Mouse (Mus musculus) kidney, postnatal 0 days (tissue): ENCODE results near the gene Tmem170b. TPM values are rescaled to one million over a fixed set of nuclear protein-coding genes. Genes with fewer than 3 reads are reported as not detected.
A peak's percentile ranks its signal among the peaks of the same experiment; 100 is the strongest.

ENCODE experiments used
- ATAC-seq: fragments of 200-750 bp; cut with Nextera tagmentation; replicated peaks from 2 replicates; pipeline ENCODE4 v1.8.0; 2017; ENCODE audit warnings: low read depth, moderate number of reproducible peaks, moderate TSS enrichment, moderate library complexity; ENCODE audit not compliant: low FRiP score
- DNase-seq: peaks from one replicate; pipeline ENCODE4 v3.0.0-alpha.2; 2016; ENCODE audit warnings: low spot score
- H3K27ac ChIP-seq: fragments of 300-500 bp; sonication (generic); 2 replicates; pipeline ENCODE4 v1.5.1; 2014; ENCODE audit warnings: mild to moderate bottlenecking
- H3K27me3 ChIP-seq: fragments of 300-500 bp; sonication (generic); 2 replicates; pipeline ENCODE4 v1.6.1; 2014; ENCODE audit warnings: low read length, mixed read lengths; ENCODE audit not compliant: insufficient read depth
- H3K36me3 ChIP-seq: fragments of 300-500 bp; sonication (generic); 2 replicates; pipeline ENCODE4 v1.6.1; 2014; ENCODE audit warnings: low read length, mixed read lengths; ENCODE audit not compliant: insufficient read depth
- H3K4me1 ChIP-seq: fragments of 300-500 bp; sonication (generic); replicated peaks from 2 replicates; pipeline ENCODE4 v1.6.1; 2014; ENCODE audit warnings: antibody characterized with exemption, low read length, mixed read lengths; ENCODE audit not compliant: insufficient read depth
- H3K4me2 ChIP-seq: fragments of 300-500 bp; sonication (generic); 2 replicates; pipeline ENCODE4 v1.6.1; 2014; ENCODE audit warnings: mild to moderate bottlenecking, low read length, moderate library complexity, mixed read lengths
- H3K4me3 ChIP-seq: fragments of 300-500 bp; sonication (generic); replicated peaks from 2 replicates; pipeline ENCODE4 v1.5.1; 2014; ENCODE audit warnings: low read depth, low read length
- H3K9ac ChIP-seq: fragments of 300-500 bp; sonication (generic); 2 replicates; pipeline ENCODE4 v1.6.1; 2014; ENCODE audit warnings: low read depth, low read length
- H3K9me3 ChIP-seq: fragments of 300-500 bp; sonication (generic); replicated peaks from 2 replicates; pipeline ENCODE4 v1.6.1; 2016; ENCODE audit warnings: low read length, inconsistent platforms, mixed read lengths
- CTCF ChIP-seq: IDR thresholded peaks from 2 replicates; pipeline ENCODE4 v1.5.1; 2016; ENCODE audit warnings: antibody characterized with exemption, low read depth, mild to moderate bottlenecking, moderate library complexity
- WGBS: fragments of 180-500 bp; shearing (Covaris S2); extraction: QIAGEN DNeasy Blood & Tissue Kit; methylation state at CpG from one replicate; pipeline ENCODE4 v1.1.7; 2014; 5-methylcytosine and 5-hydroxymethylcytosine counted together
- polyA plus RNA-seq: library from polyadenylated mRNA; unstranded; fragments of >200 nt; fragmentation: Nextera tagmentation; extraction: Ambion mirVana; gene quantifications from 2 replicates; pipeline ENCODE4 v1.2.1, GENCODE M21; 2015

The Tmem170b gene
- polyA plus RNA-seq, 1 experiment from 2014 or later = 7.0 TPM

GRCm38 (mm10) chr13:41625248-41625647 is 19.5 kb downstream of the Tmem170b start:
- no peaks in the 10 kb centered on the region for H3K36me3 ChIP-seq
- H3K9me3 ChIP-seq = no peaks in the 10 kb centered on the region
- 80% methylated on average over 3 of the region's 3 CpGs for WGBS
- no peak overlapping the region for H3K4me3 ChIP-seq
- ATAC-seq (no peak), DNase-seq (no peak)
- no peak overlapping the region for H3K9ac ChIP-seq
- H3K4me2 ChIP-seq = no peak overlapping the region
- peaks cover 4% of the 10 kb centered on the region; the same call in 1 of the 2 replicates for H3K4me1 ChIP-seq
- H3K27me3 ChIP-seq = no peaks in the 10 kb centered on the region
- TF ChIP-seq CTCF = no peak
- no peak overlapping the region for H3K27ac ChIP-seq

GRCm38 (mm10) chr13:41627277-41627916 is 21.7 kb downstream of the Tmem170b start:
- H3K4me3 ChIP-seq = no peak overlapping the region
- no peak; the same call in 1 of the 2 replicates for ATAC-seq
- DNase-seq = peak; percentile 56
- no peak overlapping the region for H3K27ac ChIP-seq
- H3K9me3 ChIP-seq = no peaks in the 10 kb centered on the region
- peaks cover 4% of the 10 kb centered on the region; the same call in 1 of the 2 replicates for H3K4me1 ChIP-seq
- 25% methylated on average over 3 of the region's 3 CpGs for WGBS
- H3K27me3 ChIP-seq = no peaks in the 10 kb centered on the region
- H3K36me3 ChIP-seq = no peaks in the 10 kb centered on the region
- no peak for TF ChIP-seq CTCF
- no peak overlapping the region for H3K4me2 ChIP-seq
- H3K9ac ChIP-seq = no peak overlapping the region

- TF ChIP-seq CTCF = peak; percentile 96
- Histone ChIP-seq H3K4me2 (no peak overlapping the region), H3K27ac (no peak overlapping the region), H3K9me3 (no peaks in the 10 kb centered on the region), H3K36me3 (no peaks in the 10 kb centered on the region), H3K27me3 (no peaks in the 10 kb centered on the region), H3K4me3 (no peak overlapping the region), H3K9ac (no peak overlapping the region), H3K4me1 (no peaks in the 10 kb centered on the region)
- WGBS = 22% methylated on average over 13 of the region's 13 CpGs
- peak; percentile 78 for DNase-seq
- peak; percentile 65; the same call in 1 of the 2 replicates for ATAC-seq
Observed at GRCm38 (mm10) chr13:41634401-41634818, 28.7 kb downstream of the Tmem170b start.

GRCm38 (mm10) chr13:41638083-41638482 is 32.4 kb downstream of the Tmem170b start:
- Histone ChIP-seq H3K27ac (no peak overlapping the region), H3K9ac (no peak overlapping the region), H3K27me3 (no peaks in the 10 kb centered on the region), H3K4me2 (no peak overlapping the region), H3K4me3 (no peak overlapping the region), H3K4me1 (no peaks in the 10 kb centered on the region), H3K36me3 (no peaks in the 10 kb centered on the region), H3K9me3 (no peaks in the 10 kb centered on the region)
- WGBS = 85% methylated on average over 4 of the region's 4 CpGs
- DNase-seq (no peak), ATAC-seq (no peak)
- TF ChIP-seq CTCF = no peak

- H3K27ac ChIP-seq = no peak overlapping the region
- TF ChIP-seq CTCF = peak; percentile 87
Observed at GRCm38 (mm10) chr13:41642851-41643250, 37.1 kb downstream of the Tmem170b start.

GRCm38 (mm10) chr13:41643798-41644197 is 38.1 kb downstream of the Tmem170b start:
- H3K27ac ChIP-seq = peak overlapping the region; percentile 75
- no peak for TF ChIP-seq CTCF
- ATAC-seq = peak; percentile 65

More at GRCm38 (mm10) chr13:41642851-41643250, 37.1 kb downstream of the Tmem170b start:
- H3K4me2 ChIP-seq = no peak overlapping the region
- peak; percentile 86 for DNase-seq
- H3K4me3 ChIP-seq = no peak overlapping the region
- H3K27me3 ChIP-seq = no peaks in the 10 kb centered on the region
- no peaks in the 10 kb centered on the region for H3K36me3 ChIP-seq
- ATAC-seq = no peak
- no peaks in the 10 kb centered on the region for H3K9me3 ChIP-seq
- 12% methylated on average over 6 of the region's 6 CpGs for WGBS
- peaks cover 11% of the 10 kb centered on the region for H3K4me1 ChIP-seq
- H3K9ac ChIP-seq = no peak overlapping the region

More at GRCm38 (mm10) chr13:41643798-41644197, 38.1 kb downstream of the Tmem170b start:
- Histone ChIP-seq H3K36me3 (no peaks in the 10 kb centered on the region), H3K9ac (no peak overlapping the region), H3K4me2 (no peak overlapping the region), H3K9me3 (no peaks in the 10 kb centered on the region), H3K27me3 (no peaks in the 10 kb centered on the region), H3K4me1 (peaks cover 11% of the 10 kb centered on the region), H3K4me3 (no peak overlapping the region)
- 36% methylated on average over 7 of the region's 7 CpGs for WGBS
- peak; percentile 82 for DNase-seq
